Mouse (Mus musculus) midbrain, embryonic 16.5 days (tissue): ENCODE data around the gene Gm20696. TPM values are rescaled to one million over a fixed set of nuclear protein-coding genes. Genes with fewer than 3 reads are reported as not detected.

Experiments
- ATAC-seq: fragments of 200-750 bp; cut with Nextera tagmentation; 2 replicates; pipeline ENCODE4 v1.8.0; 2017; ENCODE audit warnings: moderate TSS enrichment
- H3K27ac ChIP-seq: fragments of 300-500 bp; sonication (generic); 2 replicates; pipeline ENCODE4 v1.5.1; 2014; ENCODE audit warnings: mild to moderate bottlenecking, low read length, mixed read lengths
- H3K27me3 ChIP-seq: fragments of 300-500 bp; sonication (generic); 2 replicates; pipeline ENCODE4 v1.6.1; 2014; ENCODE audit warnings: low read depth, low read length, mixed read lengths; ENCODE audit not compliant: control insufficient read depth, insufficient read depth
- H3K36me3 ChIP-seq: fragments of 300-500 bp; sonication (generic); 2 replicates; pipeline ENCODE4 v1.6.1; 2014; ENCODE audit warnings: mild to moderate bottlenecking, low read length, moderate library complexity, mixed read lengths; ENCODE audit not compliant: control insufficient read depth, insufficient read depth
- H3K4me1 ChIP-seq: fragments of 300-500 bp; sonication (generic); 2 replicates; pipeline ENCODE4 v1.6.1; 2014; ENCODE audit warnings: mild to moderate bottlenecking, low read length, mixed read lengths; ENCODE audit not compliant: control insufficient read depth, insufficient read depth
- H3K4me2 ChIP-seq: fragments of 300-500 bp; sonication (generic); 2 replicates; pipeline ENCODE4 v1.6.1; 2014; ENCODE audit warnings: mild to moderate bottlenecking, low read length, mixed read lengths
- H3K4me3 ChIP-seq: fragments of 300-500 bp; sonication (generic); 2 replicates; pipeline ENCODE4 v1.5.1; 2014; ENCODE audit warnings: low read depth, mild to moderate bottlenecking, low read length, moderate library complexity, mixed read lengths
- H3K9ac ChIP-seq: fragments of 300-500 bp; sonication (generic); 2 replicates; pipeline ENCODE4 v1.6.1; 2014; ENCODE audit warnings: low read depth, low read length, mixed read lengths
- H3K9me3 ChIP-seq: fragments of 300-500 bp; sonication (generic); replicated peaks from 2 replicates; pipeline ENCODE4 v1.6.1; 2014; ENCODE audit warnings: mild to moderate bottlenecking, low read length, mixed read lengths; ENCODE audit not compliant: control insufficient read depth, poor library complexity, severe bottlenecking
- WGBS: fragments of 180-500 bp; shearing (Covaris S2); extraction: QIAGEN DNeasy Blood & Tissue Kit; methylation state at CpG from one replicate; pipeline ENCODE4 v1.1.7; 2014; 5-methylcytosine and 5-hydroxymethylcytosine counted together
- polyA plus RNA-seq: library from polyadenylated mRNA; unstranded; fragments of >200 nt; fragmentation: Nextera tagmentation; extraction: Ambion mirVana; gene quantifications from 2 replicates; pipeline ENCODE4 v1.2.1, GENCODE M21; 2015

The Gm20696 gene
- polyA plus RNA-seq, 1 experiment from 2014 or later = 2.4 TPM

GRCm38 (mm10) chr6:99523679-99524370 is 142.8 kb downstream of the Gm20696 start:
- no peak for ATAC-seq
- peak overlapping the region; percentile 71 for H3K4me3 ChIP-seq
- H3K4me1 ChIP-seq = peaks cover 7% of the 10 kb centered on the region
- H3K27me3 ChIP-seq = no peaks in the 10 kb centered on the region
- 25% methylated on average over 10 of the region's 10 CpGs for WGBS
- H3K36me3 ChIP-seq = no peaks in the 10 kb centered on the region
- H3K9me3 ChIP-seq = no peaks in the 10 kb centered on the region
- peak overlapping the region; percentile 99 for H3K27ac ChIP-seq
- H3K4me2 ChIP-seq = peak overlapping the region; percentile 99
- H3K9ac ChIP-seq = peak overlapping the region; percentile 97

DNA sequence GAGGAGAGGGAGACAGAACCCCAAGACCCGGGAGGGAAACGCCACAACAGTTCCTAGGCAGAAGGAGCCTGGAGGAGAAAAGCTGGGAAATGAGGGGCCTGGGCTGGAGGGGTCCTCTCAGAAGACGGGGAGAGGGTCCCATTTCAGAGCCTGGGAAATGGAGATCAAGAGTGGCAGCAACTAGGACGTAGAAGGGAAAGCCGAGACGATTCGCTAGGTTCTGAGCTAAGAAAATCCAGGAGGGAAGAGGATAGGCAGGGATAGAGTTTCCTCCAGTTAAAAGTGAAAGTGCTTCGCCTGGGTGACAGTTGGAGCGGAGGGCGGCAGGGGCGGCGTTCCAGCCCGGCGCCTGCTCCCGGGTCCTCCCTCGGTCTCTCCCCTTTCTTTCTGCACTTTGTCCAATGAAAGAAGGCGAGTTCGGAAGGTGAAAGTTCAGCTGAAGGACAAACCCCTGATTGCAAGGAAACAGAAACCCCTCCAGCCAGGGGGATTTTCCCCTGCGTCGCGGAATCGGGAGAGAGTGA is 143.4 kb downstream of the Gm20696 start:
- ATAC-seq = peak; percentile 57
- Histone ChIP-seq H3K4me1 (peaks cover 7% of the 10 kb centered on the region), H3K9me3 (no peaks in the 10 kb centered on the region), H3K27ac (peak overlapping the region; percentile 99), H3K9ac (peak overlapping the region; percentile 97), H3K36me3 (no peaks in the 10 kb centered on the region), H3K4me3 (peak overlapping the region; percentile 71), H3K4me2 (peak overlapping the region; percentile 99), H3K27me3 (no peaks in the 10 kb centered on the region)
- WGBS = under 1% methylated on average over 22 of the region's 22 CpGs

- peaks cover 7% of the 10 kb centered on the region for H3K4me1 ChIP-seq
- H3K27me3 ChIP-seq = no peaks in the 10 kb centered on the region
- H3K4me2 ChIP-seq = peak within 1 kb of the TSS; percentile 99
- H3K9me3 ChIP-seq = no peaks in the 10 kb centered on the region
- no peaks in the 10 kb centered on the region for H3K36me3 ChIP-seq
- peak within 1 kb of the TSS; percentile 97 for H3K9ac ChIP-seq
- WGBS = under 1% methylated on average over 47 of the region's 72 CpGs
- peak within 1 kb of the TSS; percentile 71 for H3K4me3 ChIP-seq
- H3K27ac ChIP-seq = peak within 1 kb of the TSS; percentile 99
- ATAC-seq = peak; percentile 62; the same call in 1 of the 2 replicates
These were observed 144.1 kb downstream of the Gm20696 start, which contains the start of gene Foxp1 for GRCm38 (mm10) chr6:99522359-99523108. Gene Foxp1 (minus strand): TSS chr6:99522721.

- H3K4me2 ChIP-seq = peak overlapping the region; percentile 99
- H3K4me3 ChIP-seq = peak overlapping the region; percentile 71
- ATAC-seq = peak; percentile 44
- no peaks in the 10 kb centered on the region for H3K27me3 ChIP-seq
- H3K27ac ChIP-seq = peak overlapping the region; percentile 99
- under 1% methylated on average over 59 of the region's 64 CpGs for WGBS
- peaks cover 7% of the 10 kb centered on the region for H3K4me1 ChIP-seq
- H3K36me3 ChIP-seq = no peaks in the 10 kb centered on the region
- H3K9ac ChIP-seq = peak overlapping the region; percentile 97
- H3K9me3 ChIP-seq = no peaks in the 10 kb centered on the region
These were observed 144.8 kb downstream of the Gm20696 start for GRCm38 (mm10) chr6:99521641-99522358.

GRCm38 (mm10) chr6:99521038-99521640 is 145.5 kb downstream of the Gm20696 start:
- Histone ChIP-seq H3K4me3 (peak overlapping the region; percentile 71), H3K36me3 (no peaks in the 10 kb centered on the region), H3K27me3 (no peaks in the 10 kb centered on the region), H3K27ac (peak overlapping the region; percentile 99), H3K9me3 (no peaks in the 10 kb centered on the region), H3K9ac (peak overlapping the region; percentile 97), H3K4me2 (peak overlapping the region; percentile 99), H3K4me1 (peaks cover 7% of the 10 kb centered on the region)
- ATAC-seq = peak; percentile 46
- WGBS = under 1% methylated on average over 53 of the region's 54 CpGs

DNA sequence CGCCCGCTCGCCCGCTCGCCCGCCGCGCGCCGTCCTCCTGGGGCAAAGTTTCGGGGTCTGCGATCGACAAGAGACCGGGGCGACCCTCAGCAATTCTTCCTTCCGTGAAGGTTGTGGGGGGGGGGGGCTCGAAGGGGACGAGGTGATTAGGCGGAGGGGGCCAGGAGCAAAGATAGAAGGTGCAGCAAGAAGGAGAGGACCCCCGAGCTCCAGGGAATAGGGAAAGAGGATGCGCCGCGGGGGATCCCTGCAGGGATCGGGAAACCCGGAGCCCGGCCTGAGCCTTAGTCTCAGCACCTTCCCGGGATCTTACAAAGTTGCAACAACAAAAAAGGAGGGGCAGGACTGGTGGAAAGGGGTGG is 145.9 kb downstream of the Gm20696 start:
- peak overlapping the region; percentile 99 for H3K27ac ChIP-seq
- ATAC-seq = peak; percentile 44; the same call in 1 of the 2 replicates
- under 1% methylated on average over 23 of the region's 27 CpGs for WGBS

DNA sequence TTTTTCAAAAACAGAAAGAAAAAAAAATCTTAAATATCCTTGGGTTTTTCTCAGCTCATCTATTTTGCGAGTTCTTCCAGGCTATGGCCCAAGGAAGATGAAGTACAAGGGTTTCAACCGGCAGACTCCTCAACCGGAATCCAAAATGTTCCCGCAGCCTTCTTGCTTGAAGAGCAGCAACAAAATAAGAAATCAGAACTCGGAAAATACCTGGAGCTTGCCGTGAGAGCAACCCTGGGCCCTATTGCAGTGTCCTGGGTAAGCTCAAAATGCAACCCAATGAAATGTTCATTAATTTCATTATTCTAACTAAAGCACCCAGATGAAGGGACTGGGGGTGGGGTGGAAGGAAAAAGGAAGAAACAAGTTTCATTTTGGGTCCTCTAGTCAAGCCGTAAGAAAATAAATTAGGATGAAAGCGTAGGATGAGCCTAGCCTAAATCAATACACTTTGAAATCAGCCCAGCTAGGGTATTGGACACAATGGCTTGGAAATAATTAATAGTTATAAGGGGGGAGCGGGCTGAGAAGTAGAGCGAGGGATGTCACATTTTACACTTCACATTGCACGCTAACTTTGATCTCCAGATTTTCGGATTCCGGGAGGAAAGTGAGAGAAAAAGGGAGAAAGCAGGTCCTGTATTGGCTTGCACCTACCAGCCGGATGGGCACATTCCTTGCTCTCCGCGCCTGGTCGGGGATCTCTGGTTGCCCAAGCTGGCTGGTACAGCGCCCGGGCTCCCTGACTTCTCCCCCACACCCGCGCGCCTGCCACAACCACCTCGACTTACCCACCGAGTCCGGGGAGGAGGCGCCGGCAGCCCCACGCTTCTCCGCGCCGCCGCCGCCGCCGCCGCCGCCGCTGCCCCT is 146.6 kb downstream of the Gm20696 start:
- 0 out of 2 replicates have a peak, but pooled peaks have one; percentile 34 for ATAC-seq
- Histone ChIP-seq H3K4me1 (peaks cover 7% of the 10 kb centered on the region), H3K4me3 (peak overlapping the region; percentile 71)

More for the DNA sequence above, 145.9 kb downstream of the Gm20696 start:
- peak overlapping the region; percentile 97 for H3K9ac ChIP-seq
- H3K9me3 ChIP-seq = no peaks in the 10 kb centered on the region
- 0 out of 2 replicates have a peak, but pooled peaks cover 2% of the 10 kb centered on the region for H3K27me3 ChIP-seq
- no peaks in the 10 kb centered on the region for H3K36me3 ChIP-seq
- peak overlapping the region; percentile 71 for H3K4me3 ChIP-seq
- peaks cover 7% of the 10 kb centered on the region for H3K4me1 ChIP-seq
- H3K4me2 ChIP-seq = peak overlapping the region; percentile 99

More for the DNA sequence above, 146.6 kb downstream of the Gm20696 start:
- Histone ChIP-seq H3K4me2 (peak overlapping the region; percentile 99), H3K9ac (peak overlapping the region; percentile 97), H3K9me3 (no peaks in the 10 kb centered on the region), H3K36me3 (no peaks in the 10 kb centered on the region), H3K27me3 (0 out of 2 replicates have a peak, but pooled peaks cover 3% of the 10 kb centered on the region), H3K27ac (peak overlapping the region; percentile 99)
- WGBS = 2% methylated on average over 35 of the region's 38 CpGs
